Mouse (Mus musculus) left cerebral cortex, postnatal 36 days (tissue): Measurements from ENCODE around the gene Nrn1. TPM values are rescaled to one million over a fixed set of nuclear protein-coding genes. Genes with fewer than 3 reads are reported as not detected.

Experiments
- DNase-seq, 2 experiments: peaks; one replicate each; pipeline ENCODE4 v3.0.0; 2021 to 2022; ENCODE audit warnings: low spot score in 2 of 2, mixed read lengths in 1 of 2
- intact Hi-C: fragments of 180-260 bp; cut with DNase I; formaldehyde crosslinking; loops from one replicate; pipeline ENCODE4 v1.15.1; 2025
- total RNA-seq, 2 experiments: library from RNA; stranded (reverse); gene quantifications; 2 replicates each; pipeline ENCODE4 v1.2.3; 2021

Gene Nrn1
- 100 to 1,000 TPM; 288 to 356 TPM for total RNA-seq

- intact Hi-C loops, result loop anchor here (2.0 to 10.0 kb wide), 4 partner anchors 400 to 618 kb away; partner anchors contain the start of genes Fars2 and Lyrm4
- DNase-seq, result peak; percentile 60 to 75
Measured at GRCm38 (mm10) chr13:36734731-36735571, at the start of gene Nrn1. Gene Nrn1 (minus strand): TSS chr13:36735131.

- intact Hi-C loops, result no loop called here
- DNase-seq, result no peak
Measured at GRCm38 (mm10) chr13:36779626-36780025, 44.7 kb upstream of the Nrn1 start.

GRCm38 (mm10) chr13:36766801-36767200, 31.9 kb upstream of the Nrn1 start:
- intact Hi-C loops, result no loop called here
- DNase-seq, result no peak

- intact Hi-C loops, result no loop called here
- no peak for DNase-seq
Measured at GRCm38 (mm10) chr13:36751861-36752260, 16.9 kb upstream of the Nrn1 start.

- DNase-seq, result no peak
- intact Hi-C loops, result no loop called here
Measured at GRCm38 (mm10) chr13:36750056-36750455, 15.1 kb upstream of the Nrn1 start.

- intact Hi-C loops, result loop anchor here (10.0 kb wide), 1 partner anchor 398 kb away; no protein-coding TSS in a partner anchor
- no peak for DNase-seq
Measured at GRCm38 (mm10) chr13:36736619-36736996, 1.7 kb upstream of the Nrn1 start.

GRCm38 (mm10) chr13:36735901-36736618, 1.1 kb upstream of the Nrn1 start:
- DNase-seq, result peak; percentile 73 to 81
- intact Hi-C loops, result loop anchor here (2.0 to 10.0 kb wide), 2 partner anchors 399 to 577 kb away; no protein-coding TSS in a partner anchor

GRCm38 (mm10) chr13:36733989-36734690, 791 bp downstream of the Nrn1 start:
- intact Hi-C loops, result loop anchor here (2.0 to 10.0 kb wide), 4 partner anchors 401 to 617 kb away; partner anchors contain the start of genes Fars2 and Lyrm4
- peak; percentile 51 to 53 for DNase-seq

GRCm38 (mm10) chr13:36733566-36733965, 1.4 kb downstream of the Nrn1 start:
- intact Hi-C loops, result loop anchor here (5.0 to 10.0 kb wide), 3 partner anchors 401 to 616 kb away; partner anchors contain the start of genes Fars2 and Lyrm4
- peak in 1 of 2 experiments; percentile 19 for DNase-seq

- no peak for DNase-seq
- intact Hi-C loops, result loop anchor here (5.0 to 10.0 kb wide), 3 partner anchors 402 to 616 kb away; partner anchors contain the start of genes Fars2 and Lyrm4
Measured at GRCm38 (mm10) chr13:36732891-36733490, 1.9 kb downstream of the Nrn1 start.

- DNase-seq, result peak; percentile 53 to 57
- intact Hi-C loops, result loop anchor here (5.0 to 10.0 kb wide), 3 partner anchors 403 to 615 kb away; partner anchors contain the start of genes Fars2 and Lyrm4
Measured at GRCm38 (mm10) chr13:36731931-36732461, 2.9 kb downstream of the Nrn1 start.

- intact Hi-C loops, result loop anchor here (5.0 to 10.0 kb wide), 3 partner anchors 404 to 614 kb away; partner anchors contain the start of genes Fars2 and Lyrm4
- DNase-seq, result peak; percentile 46 to 55
Measured at GRCm38 (mm10) chr13:36731016-36731930, 3.7 kb downstream of the Nrn1 start.

- intact Hi-C loops, result loop anchor here (5.0 to 10.0 kb wide), 3 partner anchors 404 to 613 kb away; partner anchors contain the start of genes Fars2 and Lyrm4
- peak; percentile 46 to 47 for DNase-seq
Measured at GRCm38 (mm10) chr13:36730341-36730761, 4.6 kb downstream of the Nrn1 start.

- peak in 1 of 2 experiments; percentile 45 for DNase-seq
- intact Hi-C loops, result loop anchor here (5.0 to 10.0 kb wide), 5 partner anchors 153 to 613 kb away; partner anchors contain the start of genes Fars2 and Lyrm4
Measured at GRCm38 (mm10) chr13:36729731-36730340, 5.1 kb downstream of the Nrn1 start.

- no peak for DNase-seq
- intact Hi-C loops, result loop anchor here (5.0 kb wide), 2 partner anchors 151 to 226 kb away; no protein-coding TSS in a partner anchor
Measured at GRCm38 (mm10) chr13:36728509-36728908, 6.4 kb downstream of the Nrn1 start.

- intact Hi-C loops, result loop anchor here (5.0 kb wide), 2 partner anchors 151 to 226 kb away; no protein-coding TSS in a partner anchor
- DNase-seq, result no peak
Measured at GRCm38 (mm10) chr13:36727779-36728470, 7.0 kb downstream of the Nrn1 start.
